Mouse (Mus musculus) cerebellum, adult 2 months (tissue): Measurements from ENCODE around the gene Muc1.

Source experiments
- CTCF ChIP-seq: fragments of 200-500 bp; IDR thresholded peaks from 2 replicates; pipeline ENCODE4 v1.5.1; 2011; ENCODE audit warnings: low read depth, mild to moderate bottlenecking, control low read depth, low read length, moderate library complexity, borderline replicate concordance; ENCODE audit not compliant: insufficient read depth
- POLR2A ChIP-seq: fragments of 200-500 bp; IDR thresholded peaks from 2 replicates; pipeline ENCODE4 v1.6.1; 2011; ENCODE audit warnings: low read length, control low read depth, borderline replicate concordance; ENCODE audit not compliant: insufficient read depth

DNA sequence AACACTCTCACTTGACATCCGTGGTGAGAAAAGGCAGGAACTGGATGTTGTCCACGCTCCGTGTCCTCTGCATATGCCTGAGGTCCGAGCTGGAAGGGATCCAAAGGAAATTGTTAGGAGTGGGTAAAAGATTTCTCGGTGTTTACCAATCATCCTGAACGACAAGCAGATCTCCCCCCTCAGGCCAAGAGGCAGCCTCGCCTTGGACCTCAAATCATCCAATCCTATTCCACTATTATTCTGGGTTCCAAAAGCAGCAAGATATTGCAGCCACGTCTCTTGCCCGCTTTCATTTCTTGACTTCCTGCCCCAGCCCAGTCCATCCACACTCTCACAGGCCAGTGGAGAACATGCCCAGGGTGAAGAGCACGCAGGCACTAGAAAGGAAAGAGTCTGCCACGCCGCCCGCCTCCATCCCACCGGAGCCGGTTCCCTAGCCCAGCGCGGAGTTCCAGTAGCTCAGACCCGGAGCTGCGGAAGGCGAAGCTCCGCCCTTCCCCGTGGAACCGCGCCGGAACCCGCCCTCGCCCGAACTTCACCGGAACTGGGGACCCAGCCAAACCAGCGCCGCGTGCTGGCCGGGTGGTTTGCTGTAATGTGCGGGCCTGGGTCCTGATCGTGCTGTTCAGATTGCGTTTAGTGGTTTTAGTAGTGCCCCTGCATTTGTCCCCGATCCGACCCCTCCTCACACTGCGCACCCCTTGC is 41.3 kb downstream of the Muc1 start, which contains the start of gene Slc50a1:
- TF ChIP-seq POLR2A (peak; percentile 77), CTCF (peak; percentile 24; the same call in 1 of the 2 replicates)
